Comparison of ENCODE assay signal across 10 mouse cellular contexts in the genomic region with DNA sequence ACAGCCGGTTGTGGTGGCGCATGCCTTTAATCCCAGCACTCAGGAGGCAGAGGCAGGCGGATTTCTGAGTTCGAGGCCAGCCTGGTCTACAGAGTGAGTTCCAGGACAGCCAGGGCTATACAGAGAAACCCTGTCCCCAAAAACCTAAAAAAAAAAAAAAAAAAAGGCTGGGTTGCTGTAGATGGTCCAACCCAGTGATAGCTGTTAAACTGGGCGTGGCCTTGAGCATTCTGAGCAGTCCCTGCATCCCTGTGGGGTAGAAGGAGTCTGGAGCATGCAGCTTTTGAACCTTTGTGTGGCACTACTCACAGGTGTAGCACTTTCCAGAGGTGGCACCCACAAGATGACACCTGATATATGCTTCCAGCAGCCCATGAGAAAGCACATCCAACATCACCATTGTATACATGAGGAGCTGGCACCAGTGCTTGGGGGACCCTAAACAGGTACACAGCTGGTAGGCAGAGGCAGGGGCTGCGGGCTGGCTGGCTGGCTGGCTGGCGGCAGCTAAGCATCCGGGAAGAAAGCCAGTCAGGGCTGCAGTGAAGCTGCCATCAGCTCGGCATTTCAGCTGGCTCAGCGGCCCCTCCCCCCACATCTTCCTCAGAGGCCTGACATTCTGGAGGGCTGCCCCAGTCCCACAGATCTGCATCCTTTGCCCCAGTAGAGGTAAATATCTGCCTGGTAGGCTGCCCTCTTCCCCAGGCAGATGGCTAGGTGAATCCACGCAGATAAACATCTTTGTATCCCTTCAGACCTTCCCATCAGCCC. TPM values are rescaled to one million over a fixed set of nuclear protein-coding genes. Genes with fewer than 3 reads are reported as not detected.
DNase-seq lines count a peak whose midpoint lies in the region; ATAC-seq and TF ChIP-seq lines count a peak whose summit lies in the region.
"Had no signal": no experiment of that assay in that cellular context is flagged by ENCODE, and none has a peak within 500 bp of the region (broad histone marks: within the 10 kb centered on the region; RNA-seq: fewer than 3 reads in every experiment).

No protein-coding gene starts in this region.

- no peak overlapping the region for H3K4me2 ChIP-seq in hindbrain, postnatal 0 days (ENCODE audit: low read depth, low read length)
- H3K4me2 ChIP-seq in kidney, embryonic 16.5 days (replicated peaks; ENCODE audit: low read depth, low read length): no peak overlapping the region
- H3K4me2 ChIP-seq: heart, embryonic 12.5 days; liver, embryonic 11.5 days had no signal

- no peak for ATAC-seq in hindbrain, postnatal 0 days
- ATAC-seq in erythroblast, adult 5-6 weeks (replicated peaks; ENCODE audit: low FRiP score, poor library complexity, severe bottlenecking): no peak
- no peak for ATAC-seq in kidney, embryonic 16.5 days (ENCODE audit: low FRiP score, low TSS enrichment)

- TF ChIP-seq CTCF in hindbrain, postnatal 0 days (IDR thresholded peaks at IDR 0.05; ENCODE audit: low read depth): no peak

- H3K4me3 ChIP-seq in hindbrain, postnatal 0 days (ENCODE audit: low read length): no peak overlapping the region
- H3K4me3 ChIP-seq in kidney, embryonic 16.5 days (ENCODE audit: low read length): no peak overlapping the region
- H3K4me3 ChIP-seq: heart, embryonic 12.5 days had no signal

- H3K36me3 ChIP-seq in hindbrain, postnatal 0 days (ENCODE audit: insufficient read depth, low read length): no peaks in the 10 kb centered on the region
- no peaks in the 10 kb centered on the region for H3K36me3 ChIP-seq in kidney, embryonic 16.5 days (ENCODE audit: insufficient read depth, low read length)
- H3K36me3 ChIP-seq: heart, embryonic 12.5 days had no signal

- DNase-seq in embryo, embryonic 10 days (ENCODE audit: low spot score): peak; percentile 52
- no peak for DNase-seq in embryo, embryonic 10.5 days (ENCODE audit: low spot score)
- peak; percentile 55 for DNase-seq in right cerebral cortex, adult 18-20 months
- no peak for DNase-seq in right cerebral cortex, adult 2 months (ENCODE audit: low spot score in 2 of 2)
- peak; percentile 73 for DNase-seq in hindbrain, postnatal 0 days (ENCODE audit: low spot score)
- peak; percentile 78 for DNase-seq in right cerebral cortex, postnatal 4 days

- no peak overlapping the region; the same call in 1 of the 2 replicates for H3K9ac ChIP-seq in hindbrain, postnatal 0 days (replicated peaks; ENCODE audit: low read length)
- H3K9ac ChIP-seq in kidney, embryonic 16.5 days (replicated peaks; ENCODE audit: low read length): no peak overlapping the region; the same call in 1 of the 2 replicates
- H3K9ac ChIP-seq: heart, embryonic 12.5 days had no signal

- H3K9me3 ChIP-seq in hindbrain, postnatal 0 days (ENCODE audit: low read length): no peaks in the 10 kb centered on the region
- no peaks in the 10 kb centered on the region for H3K9me3 ChIP-seq in kidney, embryonic 16.5 days (ENCODE audit: low read length)
- H3K9me3 ChIP-seq: heart, embryonic 12.5 days had no signal

- no peaks in the 10 kb centered on the region for H3K27me3 ChIP-seq in hindbrain, postnatal 0 days (ENCODE audit: insufficient read depth, low read length)
- peaks cover 23% of the 10 kb centered on the region for H3K27me3 ChIP-seq in kidney, embryonic 16.5 days (ENCODE audit: insufficient read depth, low read length)

- H3K4me1 ChIP-seq in hindbrain, postnatal 0 days (ENCODE audit: insufficient read depth, low read length): peaks cover 18% of the 10 kb centered on the region
- peaks cover 8% of the 10 kb centered on the region for H3K4me1 ChIP-seq in kidney, embryonic 16.5 days (ENCODE audit: insufficient read depth, low read length)

- whole genome bisulfite sequencing in hindbrain, postnatal 0 days: 45% methylated on average over 11 of the region's 11 CpGs
- 46% methylated on average over 11 of the region's 11 CpGs for WGBS in kidney, embryonic 16.5 days

- H3K27ac ChIP-seq in hindbrain, postnatal 0 days: peak overlapping the region; percentile 60; the same call in 1 of the 2 replicates
- no peak overlapping the region for H3K27ac ChIP-seq in kidney, embryonic 16.5 days (ENCODE audit: low read length)

RNA-seq across cellular contexts. Expression of gene Caskin1, which starts 3.1 kb away (rescaled TPM):
- 152 and 163 TPM in 2 replicates for total RNA-seq in hindbrain, postnatal 0 days (2014; rRNA removed)
- polyA plus RNA-seq in hindbrain, postnatal 0 days (2015; fragmentation: Nextera tagmentation; extraction: Ambion mirVana): 42.1 and 43.7 TPM in 2 replicates
- not detected in 2 replicates for total RNA-seq in erythroblast, adult 5-6 weeks (2015; ENCODE audit: low replicate concordance)
- total RNA-seq in erythroblast, adult 5-6 weeks (2017; ENCODE audit: low replicate concordance): not detected in 2 replicates
- 1.5 and 2.2 TPM in 2 replicates for polyA plus RNA-seq in kidney, embryonic 16.5 days (2015; fragmentation: Nextera tagmentation; extraction: Ambion mirVana)

RNA-seq across cellular contexts. Expression of gene Mlst8, which starts 6.4 kb away (rescaled TPM):
- 45.9 and 55.3 TPM in 2 replicates for total RNA-seq in hindbrain, postnatal 0 days (2014; rRNA removed)
- polyA plus RNA-seq in hindbrain, postnatal 0 days (2015; fragmentation: Nextera tagmentation; extraction: Ambion mirVana): 26.3 and 26.4 TPM in 2 replicates
- 5.9 and 15.8 TPM in 2 replicates for total RNA-seq in erythroblast, adult 5-6 weeks (2015; ENCODE audit: low replicate concordance)
- total RNA-seq in erythroblast, adult 5-6 weeks (2017; ENCODE audit: low replicate concordance): 5.5 and 8.2 TPM in 2 replicates
- polyA plus RNA-seq in kidney, embryonic 16.5 days (2015; fragmentation: Nextera tagmentation; extraction: Ambion mirVana): 39.3 and 40.2 TPM in 2 replicates

RNA-seq across cellular contexts. Expression of gene Bricd5, which starts 11.6 kb away (rescaled TPM):
- 0.47 and 4.0 TPM in 2 replicates for total RNA-seq in hindbrain, postnatal 0 days (2014; rRNA removed)
- polyA plus RNA-seq in hindbrain, postnatal 0 days (2015; fragmentation: Nextera tagmentation; extraction: Ambion mirVana): 1.3 and 1.4 TPM in 2 replicates
- total RNA-seq in erythroblast, adult 5-6 weeks (2015; ENCODE audit: low replicate concordance): 1.7 TPM in 1 of 2 replicates, not detected in the other
- 1.1 TPM in 1 of 2 replicates, not detected in the other for total RNA-seq in erythroblast, adult 5-6 weeks (2017; ENCODE audit: low replicate concordance)
- polyA plus RNA-seq in kidney, embryonic 16.5 days (2015; fragmentation: Nextera tagmentation; extraction: Ambion mirVana): 0.42 and 1.6 TPM in 2 replicates
- polyA plus RNA-seq: heart, embryonic 12.5 days had no signal

RNA-seq across cellular contexts. Expression of gene Pgp, which starts 15.1 kb away (rescaled TPM):
- 71.7 and 74.1 TPM in 2 replicates for total RNA-seq in hindbrain, postnatal 0 days (2014; rRNA removed)
- 94.1 and 97.6 TPM in 2 replicates for polyA plus RNA-seq in hindbrain, postnatal 0 days (2015; fragmentation: Nextera tagmentation; extraction: Ambion mirVana)
- total RNA-seq in erythroblast, adult 5-6 weeks (2015; ENCODE audit: low replicate concordance): 14.2 and 20.2 TPM in 2 replicates
- 6.1 and 8.1 TPM in 2 replicates for total RNA-seq in erythroblast, adult 5-6 weeks (2017; ENCODE audit: low replicate concordance)
- polyA plus RNA-seq in kidney, embryonic 16.5 days (2015; fragmentation: Nextera tagmentation; extraction: Ambion mirVana): 55.5 and 55.6 TPM in 2 replicates

RNA-seq across cellular contexts. Expression of gene E4f1, which starts 15.2 kb away (rescaled TPM):
- total RNA-seq in hindbrain, postnatal 0 days (2014; rRNA removed): 32.4 and 36.3 TPM in 2 replicates
- 28.0 and 33.5 TPM in 2 replicates for polyA plus RNA-seq in hindbrain, postnatal 0 days (2015; fragmentation: Nextera tagmentation; extraction: Ambion mirVana)
- total RNA-seq in erythroblast, adult 5-6 weeks (2015; ENCODE audit: low replicate concordance): 15.0 and 20.9 TPM in 2 replicates
- total RNA-seq in erythroblast, adult 5-6 weeks (2017; ENCODE audit: low replicate concordance): 13.4 and 14.1 TPM in 2 replicates
- 38.1 TPM in 2 replicates for polyA plus RNA-seq in kidney, embryonic 16.5 days (2015; fragmentation: Nextera tagmentation; extraction: Ambion mirVana)

Comparison
In these comparisons a context has a peak if more than half of its experiments do, and no peak if none do; other contexts are left out.
1. DNase-seq: peak in embryo, embryonic 10 days (single experiment), right cerebral cortex, adult 18-20 months (single experiment), hindbrain, postnatal 0 days (single experiment) and right cerebral cortex, postnatal 4 days (single experiment); none in embryo, embryonic 10.5 days (single experiment) and right cerebral cortex, adult 2 months (0 of 2).
2. RNA of gene Caskin1, which starts 3.1 kb away (total RNA-seq): 152 to 163 TPM in hindbrain, postnatal 0 days; not detected in erythroblast, adult 5-6 weeks; every median in the first group is over 100 times any median in the second.